Mouse (Mus musculus) liver, adult 2 months (tissue): Measurements from ENCODE around the gene Smim14.

Experiments used
- CTCF ChIP-seq: fragments of 200-500 bp; IDR thresholded peaks from 2 replicates; pipeline ENCODE4 v1.5.1; 2011; ENCODE audit warnings: low read depth, low read length, control low read depth
- POLR2A ChIP-seq: fragments of 200-500 bp; IDR thresholded peaks from 2 replicates; pipeline ENCODE4 v1.6.1; 2011; ENCODE audit warnings: low read length, control low read depth; ENCODE audit not compliant: insufficient read depth; ENCODE audit errors: extremely low read depth

- TF ChIP-seq CTCF (no peak), POLR2A (no peak)
Measured at GRCm38 (mm10) chr5:65429441-65429840, 107.5 kb downstream of the Smim14 start.
